Mouse (Mus musculus) stomach, embryonic 14.5 days (tissue): ENCODE data around the gene Nusap1. TPM values are rescaled to one million over a fixed set of nuclear protein-coding genes. Genes with fewer than 3 reads are reported as not detected.
"Not testable (repeated sequence)": the region's sequence is repeated elsewhere in the genome, so short reads cannot be mapped to it uniquely, and the experiment has no call there.

Experiments used
- ATAC-seq: fragments of 200-750 bp; cut with Nextera tagmentation; 2 replicates; pipeline ENCODE4 v1.8.0; 2017; ENCODE audit warnings: low read depth, moderate TSS enrichment; ENCODE audit not compliant: insufficient number of reproducible peaks, insufficient read depth, low FRiP score
- H3K27ac ChIP-seq: fragments of 300-500 bp; sonication (generic); 2 replicates; pipeline ENCODE4 v1.5.1; 2014; ENCODE audit warnings: mild to moderate bottlenecking, low read length, moderate library complexity, mixed read lengths
- H3K27me3 ChIP-seq: fragments of 300-500 bp; sonication (generic); 2 replicates; pipeline ENCODE4 v1.6.1; 2014; ENCODE audit warnings: low read length, control low read depth, mixed read lengths; ENCODE audit not compliant: control insufficient read depth, insufficient read depth
- H3K36me3 ChIP-seq: fragments of 300-500 bp; sonication (generic); 2 replicates; pipeline ENCODE4 v1.6.1; 2014; ENCODE audit warnings: mild to moderate bottlenecking, control low read depth, low read length, moderate library complexity, mixed read lengths; ENCODE audit not compliant: control insufficient read depth, insufficient read depth
- H3K4me1 ChIP-seq: fragments of 300-500 bp; sonication (generic); 2 replicates; pipeline ENCODE4 v1.6.1; 2014; ENCODE audit warnings: low read length, control low read depth, mixed read lengths; ENCODE audit not compliant: control insufficient read depth, insufficient read depth
- H3K4me2 ChIP-seq: fragments of 300-500 bp; sonication (generic); replicated peaks from 2 replicates; pipeline ENCODE4 v1.6.1; 2014; ENCODE audit warnings: low read depth, low read length, control low read depth
- H3K4me3 ChIP-seq: fragments of 300-500 bp; sonication (generic); 2 replicates; pipeline ENCODE4 v1.5.1; 2014; ENCODE audit warnings: low read depth, low read length, control low read depth
- H3K9ac ChIP-seq: fragments of 300-500 bp; sonication (generic); replicated peaks from 2 replicates; pipeline ENCODE4 v1.6.1; 2014; ENCODE audit warnings: low read depth, mild to moderate bottlenecking, control low read depth, low read length, moderate library complexity, mixed read lengths
- H3K9me3 ChIP-seq: fragments of 300-500 bp; sonication (generic); 2 replicates; pipeline ENCODE4 v1.6.1; 2016; ENCODE audit warnings: low read depth, low read length, control low read depth; ENCODE audit not compliant: control insufficient read depth
- WGBS: fragments of 180-500 bp; shearing (Covaris S2); extraction: QIAGEN DNeasy Blood & Tissue Kit; methylation state at CpG from one replicate; pipeline ENCODE4 v1.1.7; 2014; 5-methylcytosine and 5-hydroxymethylcytosine counted together
- polyA plus RNA-seq: library from polyadenylated mRNA; unstranded; fragments of >200 nt; fragmentation: Nextera tagmentation; extraction: Ambion mirVana; gene quantifications from 2 replicates; pipeline ENCODE4 v1.2.1, GENCODE M21; 2014

Gene Nusap1
- polyA plus RNA-seq, 1 experiment from 2014 or later: 73.0 TPM

DNA sequence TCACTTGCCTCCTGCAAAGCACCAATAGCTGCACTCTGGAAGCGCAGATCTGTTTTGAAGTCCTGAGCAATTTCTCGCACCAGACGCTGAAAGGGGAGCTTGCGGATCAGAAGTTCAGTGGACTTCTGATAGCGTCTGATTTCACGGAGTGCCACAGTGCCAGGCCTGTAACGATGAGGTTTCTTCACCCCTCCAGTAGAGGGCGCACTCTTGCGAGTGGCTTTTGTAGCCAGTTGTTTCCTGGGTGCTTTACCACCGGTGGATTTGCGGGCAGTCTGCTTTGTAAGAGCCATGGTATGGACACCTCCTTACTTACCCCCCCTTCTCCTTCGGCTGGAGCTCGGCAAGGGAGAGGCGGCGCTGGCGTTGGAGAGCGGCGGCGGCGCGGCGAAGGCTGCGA is 47.6 kb downstream of the Nusap1 start:
- ATAC-seq, H3K9me3 ChIP-seq, H3K4me1 ChIP-seq, H3K4me3 ChIP-seq, H3K9ac ChIP-seq, H3K27me3 ChIP-seq, H3K4me2 ChIP-seq, H3K36me3 ChIP-seq, H3K27ac ChIP-seq: not testable (repeated sequence)
- 73% methylated on average over 19 of the region's 23 CpGs for WGBS

DNA sequence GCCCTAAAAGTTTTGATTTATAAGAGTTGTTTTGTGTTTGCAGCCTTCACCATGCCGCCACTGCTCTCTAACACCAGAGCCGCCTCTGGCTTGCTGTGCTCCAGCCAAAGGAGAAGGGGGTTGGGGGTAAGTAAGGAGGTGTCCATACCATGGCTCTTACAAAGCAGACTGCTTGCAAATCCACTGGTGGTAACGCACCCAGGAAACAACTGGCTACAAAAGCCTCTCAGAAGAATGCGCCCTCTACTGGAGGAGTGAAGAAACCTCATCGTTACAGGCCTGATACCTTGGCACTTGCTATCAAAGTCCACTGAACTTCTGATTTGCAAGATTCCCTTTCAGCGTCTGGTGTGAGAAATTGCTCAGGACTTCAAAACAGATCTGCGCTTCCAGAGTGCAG is 50.9 kb downstream of the Nusap1 start:
- no peak for ATAC-seq
- H3K9me3 ChIP-seq: no peaks in the 10 kb centered on the region
- no peak overlapping the region for H3K9ac ChIP-seq
- H3K27ac ChIP-seq: no peak overlapping the region
- no peak overlapping the region for H3K4me3 ChIP-seq
- 17% methylated on average over 7 of the region's 7 CpGs for whole genome bisulfite sequencing
- H3K4me2 ChIP-seq: no peak overlapping the region
- 0 out of 2 replicates have a peak, but pooled peaks cover under 1% of the 10 kb centered on the region for H3K4me1 ChIP-seq
- H3K36me3 ChIP-seq: no peaks in the 10 kb centered on the region
- no peaks in the 10 kb centered on the region for H3K27me3 ChIP-seq

DNA sequence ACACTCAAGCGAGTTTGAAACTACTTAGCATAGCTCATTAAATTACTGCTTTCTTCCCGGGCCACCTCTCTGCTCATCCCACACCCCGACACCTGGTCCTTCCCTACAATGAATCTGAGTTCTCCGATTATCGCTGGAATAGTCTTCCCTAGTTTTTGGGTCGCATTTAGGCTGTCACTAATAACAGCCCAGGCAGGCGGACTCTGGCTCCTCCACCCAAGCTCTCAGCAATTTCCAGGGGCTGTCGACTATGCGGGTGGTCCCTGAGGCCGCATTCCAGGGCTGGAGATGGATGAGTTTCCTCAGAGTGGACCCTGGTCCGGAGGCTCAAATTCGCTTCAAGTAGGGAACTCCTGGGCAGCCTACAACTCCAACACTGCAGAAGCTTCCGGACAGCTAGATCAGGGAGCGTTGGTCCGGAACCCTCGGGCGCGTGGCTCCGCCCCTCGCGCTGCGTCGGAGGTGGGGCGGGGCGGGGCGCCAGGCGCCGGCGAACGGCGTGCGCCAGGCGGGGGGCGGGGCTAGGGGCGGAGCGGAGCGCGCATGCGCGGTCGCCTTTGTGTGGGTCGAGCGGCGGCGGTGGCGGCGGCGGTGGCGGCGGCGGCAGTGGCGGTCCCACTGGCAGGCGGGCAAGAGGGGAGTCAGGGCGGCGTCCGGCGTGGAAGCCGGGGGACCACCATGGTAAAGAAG is 56.6 kb downstream of the Nusap1 start, which contains the start of gene Rtf1:
TSS of gene Rtf1 (plus strand) at position 544 of the 690 bp plus-strand sequence.
- WGBS: under 1% methylated on average over 51 of the region's 58 CpGs

DNA sequence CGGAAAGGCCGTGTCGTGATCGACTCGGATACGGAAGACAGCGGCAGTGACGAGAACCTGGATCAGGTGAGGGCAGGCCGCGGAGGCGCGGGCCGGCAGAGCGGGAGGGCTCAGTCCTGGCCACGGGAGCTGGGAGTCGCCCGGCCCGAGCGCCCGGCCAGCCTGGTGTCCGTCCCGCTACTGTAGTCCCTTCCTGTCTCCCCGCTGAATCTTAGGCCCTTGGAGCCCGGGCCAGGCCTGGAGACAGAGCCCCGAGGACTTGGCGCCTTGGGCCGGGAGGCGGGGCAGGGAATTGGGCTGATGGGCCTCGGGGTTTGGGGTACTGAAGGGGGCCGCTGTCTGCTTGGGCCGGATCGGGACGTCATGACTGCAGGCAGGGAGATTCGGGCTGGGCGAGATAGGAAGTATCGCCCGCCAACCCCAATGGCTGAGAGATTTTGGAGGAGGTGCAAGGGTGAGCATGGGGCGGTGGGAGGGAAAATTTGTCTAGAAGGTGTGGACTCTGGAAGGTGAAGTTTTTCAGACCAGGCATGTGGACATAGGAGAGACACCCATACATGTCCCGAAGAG is 57.2 kb downstream of the Nusap1 start:
- peak overlapping the region; percentile 76 for H3K4me2 ChIP-seq
- under 1% methylated on average over 39 of the region's 39 CpGs for WGBS
- 0 out of 2 replicates have a peak, but pooled peaks cover 3% of the 10 kb centered on the region for H3K4me1 ChIP-seq
- H3K9ac ChIP-seq: peak overlapping the region; percentile 97
- ATAC-seq: peak; percentile 81
- H3K9me3 ChIP-seq: no peaks in the 10 kb centered on the region
- no peaks in the 10 kb centered on the region; the same call in 1 of the 2 replicates for H3K36me3 ChIP-seq
- H3K27ac ChIP-seq: peak overlapping the region; percentile 78; the same call in 1 of the 2 replicates
- H3K4me3 ChIP-seq: peak overlapping the region; percentile 99
- H3K27me3 ChIP-seq: no peaks in the 10 kb centered on the region

More for the DNA sequence above, 56.6 kb downstream of the Nusap1 start, which contains the start of gene Rtf1:
- no peaks in the 10 kb centered on the region for H3K9me3 ChIP-seq
- H3K27me3 ChIP-seq: no peaks in the 10 kb centered on the region
- peak within 1 kb of the TSS; percentile 86 for H3K27ac ChIP-seq
- peak within 1 kb of the TSS; percentile 76 for H3K4me2 ChIP-seq
- peak within 1 kb of the TSS; percentile 97 for H3K9ac ChIP-seq
- ATAC-seq: peak; percentile 96
- 0 out of 2 replicates have a peak, but pooled peaks cover 3% of the 10 kb centered on the region for H3K4me1 ChIP-seq
- H3K4me3 ChIP-seq: peak within 1 kb of the TSS; percentile 99
- no peaks in the 10 kb centered on the region; the same call in 1 of the 2 replicates for H3K36me3 ChIP-seq

DNA sequence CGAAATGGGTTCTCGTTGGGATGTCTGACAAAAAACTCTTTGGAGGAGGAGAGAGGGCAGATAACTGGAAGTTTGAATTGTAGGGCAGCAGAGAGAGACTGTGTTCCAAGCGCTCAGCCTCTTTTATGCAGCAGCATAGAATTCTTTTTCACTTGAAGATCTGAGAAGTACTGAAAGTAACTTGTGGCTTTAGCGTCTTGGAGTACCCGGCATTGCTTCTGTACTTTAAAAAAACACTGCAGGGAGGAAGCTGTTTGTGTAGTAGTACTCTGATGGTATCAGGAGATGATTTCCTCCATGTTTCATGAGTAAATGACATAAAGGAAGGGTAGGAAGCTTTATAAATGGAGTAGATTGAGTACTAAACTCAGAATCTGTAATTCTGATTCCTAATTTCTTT is 57.7 kb downstream of the Nusap1 start:
- WGBS: 6% methylated on average over 5 of the region's 5 CpGs
- peak overlapping the region; percentile 99 for H3K4me3 ChIP-seq
- no peak overlapping the region for H3K27ac ChIP-seq
- no peaks in the 10 kb centered on the region for H3K9me3 ChIP-seq
- H3K36me3 ChIP-seq: no peaks in the 10 kb centered on the region; the same call in 1 of the 2 replicates
- 0 out of 2 replicates have a peak, but pooled peaks cover 3% of the 10 kb centered on the region for H3K4me1 ChIP-seq
- H3K9ac ChIP-seq: peak overlapping the region; percentile 97
- H3K27me3 ChIP-seq: no peaks in the 10 kb centered on the region
- no peak for ATAC-seq
- H3K4me2 ChIP-seq: peak overlapping the region; percentile 76

DNA sequence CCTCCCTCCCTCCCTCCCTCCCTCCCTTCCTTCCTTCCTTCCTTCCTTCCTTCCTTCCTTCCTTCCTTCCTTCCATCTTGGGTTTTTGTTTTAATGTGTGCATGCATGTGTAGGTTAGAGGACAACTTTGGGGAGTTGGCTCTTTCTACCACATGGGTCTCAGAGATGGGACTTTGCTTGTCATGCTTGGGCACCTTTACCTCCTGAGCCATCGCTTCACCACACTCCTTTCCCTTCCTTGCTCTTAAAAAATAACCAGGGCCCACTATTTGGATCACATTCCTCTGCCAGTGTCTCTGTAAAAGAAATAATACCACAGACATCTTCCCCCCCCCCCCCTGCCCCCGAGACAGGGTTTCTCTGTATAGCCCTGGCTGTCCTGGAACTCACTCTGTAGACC is 65.6 kb downstream of the Nusap1 start:
- Histone ChIP-seq H3K9me3 (no peaks in the 10 kb centered on the region), H3K36me3 (peaks cover 9% of the 10 kb centered on the region; the same call in 1 of the 2 replicates), H3K27ac (no peak overlapping the region), H3K9ac (no peak overlapping the region), H3K4me2 (no peak overlapping the region), H3K27me3 (no peaks in the 10 kb centered on the region), H3K4me1 (no peaks in the 10 kb centered on the region), H3K4me3 (no peak overlapping the region)
- 100% methylated on average over 2 of the region's 2 CpGs for WGBS
- no peak for ATAC-seq

DNA sequence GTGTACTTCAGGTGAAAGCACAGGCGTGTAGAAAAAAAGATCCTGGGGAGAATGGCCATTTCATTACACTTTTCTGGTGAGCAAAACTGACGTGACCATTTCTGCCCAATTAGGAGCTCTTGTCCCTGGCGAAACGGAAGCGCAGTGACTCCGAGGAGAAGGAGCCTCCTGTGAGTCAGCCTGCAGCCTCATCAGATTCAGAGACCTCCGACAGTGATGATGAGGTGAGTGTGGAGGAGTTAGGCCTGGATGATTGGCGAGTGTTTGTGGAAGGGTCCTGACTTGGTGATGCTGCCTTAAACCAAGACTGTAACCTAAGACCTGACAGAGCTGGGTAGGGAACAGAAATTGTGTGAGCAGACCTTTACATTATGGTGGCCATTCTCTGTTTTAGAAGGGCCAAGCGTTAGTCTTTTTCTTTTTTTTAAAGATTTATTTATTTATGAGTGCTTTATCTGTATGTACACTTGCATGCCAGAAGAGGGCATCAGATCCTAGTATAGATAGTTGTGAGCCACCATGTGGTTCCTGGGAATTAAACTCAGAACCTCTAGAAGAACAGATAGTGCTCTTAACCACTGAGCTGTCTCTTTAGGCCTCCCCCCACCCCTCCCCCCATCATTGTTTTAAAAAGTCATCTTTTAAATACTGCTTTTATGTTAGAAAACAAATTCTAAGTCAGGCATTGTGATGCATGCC is 74.1 kb downstream of the Nusap1 start:
- no peaks in the 10 kb centered on the region for H3K9me3 ChIP-seq
- H3K36me3 ChIP-seq: peaks cover 8% of the 10 kb centered on the region
- H3K4me1 ChIP-seq: no peaks in the 10 kb centered on the region
- H3K4me2 ChIP-seq: no peak overlapping the region
- H3K27me3 ChIP-seq: no peaks in the 10 kb centered on the region
- 78% methylated on average over 9 of the region's 9 CpGs for WGBS
- no peak overlapping the region for H3K4me3 ChIP-seq
- no peak for ATAC-seq
- no peak overlapping the region for H3K9ac ChIP-seq
- H3K27ac ChIP-seq: no peak overlapping the region

GRCm38 (mm10) chr2:119694826-119695225 is 76.7 kb downstream of the Nusap1 start:
- Histone ChIP-seq H3K4me2 (no peak overlapping the region), H3K27ac (no peak overlapping the region), H3K4me1 (no peaks in the 10 kb centered on the region), H3K27me3 (no peaks in the 10 kb centered on the region), H3K9ac (no peak overlapping the region), H3K4me3 (no peak overlapping the region), H3K9me3 (no peaks in the 10 kb centered on the region), H3K36me3 (peaks cover 8% of the 10 kb centered on the region)
- WGBS: 86% methylated on average over 2 of the region's 2 CpGs
- ATAC-seq: no peak
